ENCODE assay signal across 8 mouse cellular contexts in the genomic region with DNA sequence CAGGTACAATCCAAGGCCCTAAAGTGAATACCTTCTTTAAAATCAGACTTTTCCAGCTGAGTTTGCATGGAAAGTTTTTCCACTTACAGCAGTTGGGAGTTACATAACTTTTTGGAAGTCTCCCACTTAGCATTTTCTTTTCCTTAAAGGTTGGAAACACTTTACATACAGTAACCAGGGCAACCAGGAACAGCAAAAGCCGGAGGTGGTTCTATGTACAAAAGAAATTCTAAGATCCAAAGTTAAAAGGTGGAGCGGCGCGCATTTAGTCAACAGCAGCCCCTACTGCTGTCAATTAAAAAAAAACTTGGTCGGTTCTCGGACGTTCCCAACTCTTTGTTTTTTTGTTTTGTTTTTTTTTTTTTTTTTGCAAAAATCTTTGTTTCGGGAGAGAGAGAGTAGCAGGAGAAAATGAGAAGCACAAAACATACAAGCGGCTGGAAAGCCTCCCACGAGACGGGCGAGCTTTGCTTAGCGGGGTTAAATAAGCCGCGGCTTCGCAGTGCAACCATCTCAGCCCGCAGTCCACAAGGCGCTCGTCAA. TPM values are rescaled to one million over a fixed set of nuclear protein-coding genes. Genes with fewer than 3 reads are reported as not detected.
DNase-seq lines count a peak whose midpoint lies in the region; ATAC-seq and TF ChIP-seq lines count a peak whose summit lies in the region.

No protein-coding gene starts in this region.

- TF ChIP-seq POLR2A in bone marrow, adult 2 months (IDR thresholded peaks at IDR 0.05; ENCODE audit: borderline replicate concordance, control insufficient read depth, low read depth, low read length) = no peak

- H3K9me3 ChIP-seq in forebrain, embryonic 16.5 days (ENCODE audit: control insufficient read depth, low read length) = no peaks in the 10 kb centered on the region
- no peaks in the 10 kb centered on the region for H3K9me3 ChIP-seq in limb, embryonic 11.5 days (ENCODE audit: control insufficient read depth, low read length)
- H3K9me3 ChIP-seq in neural tube, embryonic 15.5 days (replicated peaks) = no peaks in the 10 kb centered on the region

- TF ChIP-seq CTCF in bone marrow, adult 2 months (IDR thresholded peaks at IDR 0.05; ENCODE audit: control insufficient read depth, insufficient read depth, low read length) = no peak

- intact Hi-C loops in left cerebral cortex, postnatal 4 days (cut with DNase I) = no loop called here

- peaks cover 2% of the 10 kb centered on the region; the same call in 1 of the 2 replicates for H3K4me1 ChIP-seq in bone marrow, adult 2 months (ENCODE audit: control insufficient read depth, insufficient read depth, low read length)
- peaks cover 12% of the 10 kb centered on the region for H3K4me1 ChIP-seq in forebrain, embryonic 16.5 days (replicated peaks; ENCODE audit: control insufficient read depth, insufficient read depth, low read length)
- 0 out of 2 replicates have a peak, but pooled peaks cover 4% of the 10 kb centered on the region for H3K4me1 ChIP-seq in limb, embryonic 11.5 days (ENCODE audit: control insufficient read depth, insufficient read depth, low read length)
- peaks cover 15% of the 10 kb centered on the region for H3K4me1 ChIP-seq in neural tube, embryonic 15.5 days

- WGBS in bone marrow, adult 2 months = under 1% methylated on average over 19 of the region's 19 CpGs
- WGBS in forebrain, embryonic 16.5 days = 0% methylated on average over 19 of the region's 19 CpGs
- WGBS in limb, embryonic 11.5 days = under 1% methylated on average over 19 of the region's 19 CpGs
- WGBS in neural tube, embryonic 15.5 days = under 1% methylated on average over 19 of the region's 19 CpGs

- H3K4me2 ChIP-seq in forebrain, embryonic 16.5 days (ENCODE audit: low read length) = peak overlapping the region; percentile 77
- H3K4me2 ChIP-seq in limb, embryonic 11.5 days (ENCODE audit: low read depth, severe bottlenecking) = peak overlapping the region; percentile 47
- H3K4me2 ChIP-seq in neural tube, embryonic 15.5 days = peak overlapping the region; percentile 57

- peak overlapping the region; percentile 91 for H3K4me3 ChIP-seq in bone marrow, adult 2 months (replicated peaks; ENCODE audit: control insufficient read depth, low read depth, low read length)
- peak overlapping the region; percentile 58 for H3K4me3 ChIP-seq in forebrain, embryonic 16.5 days (replicated peaks; ENCODE audit: low read length)
- H3K4me3 ChIP-seq in limb, embryonic 11.5 days (ENCODE audit: low read depth, low read length) = peak overlapping the region; percentile 73
- peak overlapping the region; percentile 75 for H3K4me3 ChIP-seq in neural tube, embryonic 15.5 days (replicated peaks)

- 0 out of 2 replicates have a peak, but pooled peaks cover 2% of the 10 kb centered on the region for H3K36me3 ChIP-seq in forebrain, embryonic 16.5 days (ENCODE audit: control insufficient read depth, insufficient read depth)
- H3K36me3 ChIP-seq in limb, embryonic 11.5 days (ENCODE audit: control insufficient read depth, insufficient read depth, low read length) = peaks cover 7% of the 10 kb centered on the region; the same call in 1 of the 2 replicates
- H3K36me3 ChIP-seq in neural tube, embryonic 15.5 days = peaks cover 17% of the 10 kb centered on the region

- peak; percentile 24 to 25 for DNase-seq in left cerebral cortex, adult 18-20 months (ENCODE audit: low spot score in 2 of 2)
- no peak for DNase-seq in left cerebral cortex, postnatal 4 days
- DNase-seq in limb, embryonic 11.5 days (ENCODE audit: low spot score) = no peak
- no peak for DNase-seq in cerebellum, postnatal 36 days
- no peak for DNase-seq in urinary bladder, postnatal 4 days (ENCODE audit: low spot score in 2 of 2)

- no peak for ATAC-seq in forebrain, embryonic 16.5 days
- ATAC-seq in limb, embryonic 11.5 days (ENCODE audit: insufficient number of reproducible peaks, low FRiP score, low TSS enrichment, low read depth) = no peak
- no peak for ATAC-seq in neural tube, embryonic 15.5 days (ENCODE audit: low FRiP score)

- no peaks in the 10 kb centered on the region for H3K27me3 ChIP-seq in forebrain, embryonic 16.5 days (replicated peaks; ENCODE audit: control insufficient read depth, insufficient read depth, low read length)
- no peaks in the 10 kb centered on the region for H3K27me3 ChIP-seq in limb, embryonic 11.5 days (ENCODE audit: control insufficient read depth, insufficient read depth, low read length)
- H3K27me3 ChIP-seq in neural tube, embryonic 15.5 days (replicated peaks) = no peaks in the 10 kb centered on the region

- H3K9ac ChIP-seq in forebrain, embryonic 16.5 days (replicated peaks; ENCODE audit: low read depth, low read length) = peak overlapping the region; percentile 85
- H3K9ac ChIP-seq in limb, embryonic 11.5 days (ENCODE audit: low read length) = peak overlapping the region; percentile 92
- peak overlapping the region; percentile 89 for H3K9ac ChIP-seq in neural tube, embryonic 15.5 days (replicated peaks)

- H3K27ac ChIP-seq in bone marrow, adult 2 months (ENCODE audit: control insufficient read depth, insufficient read depth, low read depth, low read length, poor library complexity) = peak overlapping the region; percentile 49
- peak overlapping the region; percentile 88 for H3K27ac ChIP-seq in forebrain, embryonic 16.5 days (ENCODE audit: low read length)
- H3K27ac ChIP-seq in limb, embryonic 11.5 days (replicated peaks; ENCODE audit: low read depth, low read length) = peak overlapping the region; percentile 72
- peak overlapping the region; percentile 93 for H3K27ac ChIP-seq in neural tube, embryonic 15.5 days (replicated peaks)

RNA-seq across cellular contexts. Expression of gene Snw1, which starts 0.6 kb away (rescaled TPM):
- total RNA-seq in left cerebral cortex, adult 18-20 months (2021) = 10 to 100 TPM; 69.7 to 70.8 TPM
- 10 to 100 TPM; 53.1 to 53.3 TPM for total RNA-seq in left cerebral cortex, postnatal 4 days (2021)
- 30.9 and 48.6 TPM in 2 replicates for polyA plus RNA-seq in bone marrow, adult 2 months (2011; ENCODE audit: insufficient read depth, insufficient read length, low replicate concordance, missing spikeins)
- 116 and 131 TPM in 2 replicates for polyA plus RNA-seq in forebrain, embryonic 16.5 days (2015; fragmentation: Nextera tagmentation; extraction: Ambion mirVana)
- 169 and 183 TPM in 2 replicates for polyA plus RNA-seq in limb, embryonic 11.5 days (2014; fragmentation: Nextera tagmentation; extraction: Ambion mirVana)
- polyA plus RNA-seq in neural tube, embryonic 15.5 days (2015; fragmentation: Nextera tagmentation; extraction: Ambion mirVana) = 96.2 and 107 TPM in 2 replicates

RNA-seq across cellular contexts. Expression of gene Gm5788, which starts 23.0 kb away (rescaled TPM):
- total RNA-seq in left cerebral cortex, adult 18-20 months (2021) = not detected
- not detected for total RNA-seq in left cerebral cortex, postnatal 4 days (2021)
- polyA plus RNA-seq in bone marrow, adult 2 months (2011; ENCODE audit: insufficient read depth, insufficient read length, low replicate concordance, missing spikeins) = not detected in 2 replicates
- not detected in 2 replicates for polyA plus RNA-seq in forebrain, embryonic 16.5 days (2015; fragmentation: Nextera tagmentation; extraction: Ambion mirVana)
- polyA plus RNA-seq in limb, embryonic 11.5 days (2014; fragmentation: Nextera tagmentation; extraction: Ambion mirVana) = not detected in 2 replicates
- not detected in 2 replicates for polyA plus RNA-seq in neural tube, embryonic 15.5 days (2015; fragmentation: Nextera tagmentation; extraction: Ambion mirVana)

RNA-seq across cellular contexts. Expression of gene Alkbh1, which starts 27.7 kb away (rescaled TPM):
- 10 to 100 TPM; 19.2 to 20.3 TPM for total RNA-seq in left cerebral cortex, adult 18-20 months (2021)
- total RNA-seq in left cerebral cortex, postnatal 4 days (2021) = 10 to 100 TPM; 25.8 to 28.4 TPM
- polyA plus RNA-seq in bone marrow, adult 2 months (2011; ENCODE audit: insufficient read depth, insufficient read length, low replicate concordance, missing spikeins) = 11.1 and 19.8 TPM in 2 replicates
- polyA plus RNA-seq in forebrain, embryonic 16.5 days (2015; fragmentation: Nextera tagmentation; extraction: Ambion mirVana) = 42.3 and 47.1 TPM in 2 replicates
- 64.3 and 70.1 TPM in 2 replicates for polyA plus RNA-seq in limb, embryonic 11.5 days (2014; fragmentation: Nextera tagmentation; extraction: Ambion mirVana)
- polyA plus RNA-seq in neural tube, embryonic 15.5 days (2015; fragmentation: Nextera tagmentation; extraction: Ambion mirVana) = 41.5 and 42.9 TPM in 2 replicates

RNA-seq across cellular contexts. Expression of gene Slirp, which starts 27.8 kb away (rescaled TPM):
- total RNA-seq in left cerebral cortex, adult 18-20 months (2021) = 10 to 100 TPM; 96.2 to 96.3 TPM
- 100 to 1,000 TPM in 1 of 2 experiments, 10 to 100 TPM in 1; 96.3 to 101 TPM for total RNA-seq in left cerebral cortex, postnatal 4 days (2021)
- 67.6 and 160 TPM in 2 replicates for polyA plus RNA-seq in bone marrow, adult 2 months (2011; ENCODE audit: insufficient read depth, insufficient read length, low replicate concordance, missing spikeins)
- 211 and 233 TPM in 2 replicates for polyA plus RNA-seq in forebrain, embryonic 16.5 days (2015; fragmentation: Nextera tagmentation; extraction: Ambion mirVana)
- polyA plus RNA-seq in limb, embryonic 11.5 days (2014; fragmentation: Nextera tagmentation; extraction: Ambion mirVana) = 318 and 345 TPM in 2 replicates
- 246 and 286 TPM in 2 replicates for polyA plus RNA-seq in neural tube, embryonic 15.5 days (2015; fragmentation: Nextera tagmentation; extraction: Ambion mirVana)

RNA-seq across cellular contexts. Expression of gene Gm8300, which starts 42.6 kb away (rescaled TPM):
- not detected for total RNA-seq in left cerebral cortex, adult 18-20 months (2021)
- total RNA-seq in left cerebral cortex, postnatal 4 days (2021) = not detected
- not detected in 2 replicates for polyA plus RNA-seq in bone marrow, adult 2 months (2011; ENCODE audit: insufficient read depth, insufficient read length, low replicate concordance, missing spikeins)
- not detected in 2 replicates for polyA plus RNA-seq in forebrain, embryonic 16.5 days (2015; fragmentation: Nextera tagmentation; extraction: Ambion mirVana)
- not detected in 2 replicates for polyA plus RNA-seq in limb, embryonic 11.5 days (2014; fragmentation: Nextera tagmentation; extraction: Ambion mirVana)
- not detected in 2 replicates for polyA plus RNA-seq in neural tube, embryonic 15.5 days (2015; fragmentation: Nextera tagmentation; extraction: Ambion mirVana)

Comparison
In these comparisons a context has a peak if more than half of its experiments do, and no peak if none do; other contexts are left out.
1. DNase-seq: peak in left cerebral cortex, adult 18-20 months (2 of 2); none in left cerebral cortex, postnatal 4 days (single experiment), limb, embryonic 11.5 days (single experiment), cerebellum, postnatal 36 days (0 of 2) and urinary bladder, postnatal 4 days (0 of 2).
2. Peak in every context shown above with its lines, with median percentiles within 50 percentile points of each other: H3K27ac ChIP-seq, H3K4me3 ChIP-seq, H3K4me2 ChIP-seq and H3K9ac ChIP-seq.